Mouse (Mus musculus) cerebellum, adult 8-10 months (tissue): ENCODE results near the gene Fbxo41.

Experiments
- DNase-seq: peaks from one replicate; pipeline ENCODE4 v3.0.0; 2022

Gene Fbxo41

DNA sequence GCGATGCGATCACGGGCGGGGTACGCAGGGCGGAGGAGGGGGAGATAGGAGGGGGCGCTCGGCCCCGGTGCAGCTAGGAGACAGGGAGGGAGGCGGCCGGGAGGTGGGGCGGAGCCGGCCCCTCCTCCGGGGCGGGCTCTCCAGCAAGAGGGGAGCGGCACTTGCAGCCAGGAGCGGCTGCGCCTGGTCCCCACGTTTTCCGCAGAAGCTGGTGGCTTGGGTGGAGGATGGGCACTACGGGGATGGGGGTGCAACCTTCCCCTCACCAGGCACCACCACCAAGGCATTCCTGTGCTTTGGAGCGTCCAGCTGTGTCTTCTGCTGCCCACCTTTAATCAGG is at the start of gene Fbxo41:
TSS of gene Fbxo41 (minus strand) at position 84 of the 340 bp plus-strand sequence.
- DNase-seq: peak; percentile 69

DNA sequence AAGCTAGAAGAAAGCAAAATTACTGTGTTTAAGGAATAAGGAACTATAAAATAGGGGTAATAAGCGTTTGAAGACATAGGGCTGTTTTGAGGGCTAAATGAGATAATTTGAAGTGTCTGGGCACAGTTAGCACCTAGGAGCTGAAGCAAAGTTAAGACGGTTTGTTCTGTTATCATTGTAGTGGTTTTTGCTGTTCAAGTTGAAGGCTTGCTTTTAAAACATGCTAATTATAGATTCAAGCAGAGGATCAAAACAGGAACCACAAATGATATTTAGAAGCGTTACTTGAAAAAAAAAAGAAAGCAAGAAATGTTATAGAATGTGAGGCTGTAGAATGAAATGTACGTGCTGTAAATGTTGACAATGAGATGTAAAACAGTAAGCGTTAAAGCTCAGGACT is 44.8 kb upstream of the Fbxo41 start:
- no peak for DNase-seq

DNA sequence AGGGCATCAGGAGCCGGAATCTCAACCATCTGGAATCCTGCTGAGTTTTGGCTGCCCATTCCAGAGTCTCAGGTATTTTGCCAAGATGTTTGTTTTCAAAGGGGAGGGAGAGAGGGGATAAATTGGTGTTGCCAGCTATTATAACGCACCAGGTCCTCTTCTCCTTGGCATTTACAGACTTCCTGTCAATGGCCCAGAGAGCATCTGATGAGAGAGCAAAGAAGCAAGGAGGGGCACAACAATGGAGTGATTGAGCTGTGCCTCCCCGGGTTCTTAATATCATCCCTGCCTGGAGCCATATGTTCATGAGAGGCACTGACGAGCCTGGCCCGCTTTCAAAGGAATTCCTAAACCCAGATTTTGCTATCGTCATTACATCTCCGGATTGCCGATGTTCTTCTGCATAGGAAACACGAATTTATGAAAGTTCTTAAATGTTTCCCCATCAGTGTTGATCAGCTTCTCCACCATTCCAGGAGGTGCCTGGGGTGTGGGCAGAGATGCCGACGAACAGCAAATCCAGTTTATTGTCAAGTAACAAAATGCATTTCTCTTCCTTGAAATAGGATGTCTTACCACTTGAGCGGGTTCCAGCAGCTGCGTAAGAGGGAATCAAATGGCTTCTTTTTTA is 41.6 kb upstream of the Fbxo41 start:
- DNase-seq: peak; percentile 89

DNA sequence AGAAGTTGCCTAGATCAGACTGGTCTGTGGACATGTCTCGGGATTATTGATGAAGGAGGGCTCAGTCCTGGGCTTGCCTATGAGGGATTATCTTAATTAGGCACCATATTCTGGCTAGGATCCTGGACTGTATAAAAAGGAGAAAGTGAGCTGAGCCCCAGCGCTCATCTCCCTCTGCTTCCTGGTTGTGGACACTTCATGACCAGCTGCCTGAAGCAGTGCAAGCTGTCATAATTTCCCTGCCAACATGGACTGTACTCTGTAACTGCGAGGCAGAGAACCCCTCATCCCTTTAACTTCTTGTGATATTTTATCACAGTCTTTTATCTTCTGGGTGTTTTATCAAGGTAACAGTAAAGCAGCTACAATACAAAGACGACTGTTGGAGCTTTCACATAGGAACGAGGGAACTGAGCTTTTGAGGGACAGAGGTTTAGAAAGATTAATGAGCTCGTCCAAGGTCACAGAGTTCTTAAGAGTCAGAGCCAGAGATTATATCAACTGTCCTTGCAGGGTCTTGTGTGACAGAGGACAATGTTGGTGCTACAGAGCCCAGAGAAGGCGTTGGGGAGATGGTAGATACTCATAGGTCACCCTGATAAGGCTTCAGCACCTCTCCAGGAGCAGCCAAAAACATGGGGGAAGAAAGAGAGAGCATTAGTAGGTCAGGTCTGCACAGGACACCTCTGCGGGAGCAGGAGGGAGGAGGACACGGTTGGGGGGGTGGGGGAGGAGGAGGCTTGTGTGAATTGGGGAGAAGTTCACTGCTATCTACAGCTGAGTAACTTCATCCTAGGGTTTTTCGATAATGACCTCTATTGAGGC is 40.8 kb upstream of the Fbxo41 start:
- peak; percentile 55 for DNase-seq

DNA sequence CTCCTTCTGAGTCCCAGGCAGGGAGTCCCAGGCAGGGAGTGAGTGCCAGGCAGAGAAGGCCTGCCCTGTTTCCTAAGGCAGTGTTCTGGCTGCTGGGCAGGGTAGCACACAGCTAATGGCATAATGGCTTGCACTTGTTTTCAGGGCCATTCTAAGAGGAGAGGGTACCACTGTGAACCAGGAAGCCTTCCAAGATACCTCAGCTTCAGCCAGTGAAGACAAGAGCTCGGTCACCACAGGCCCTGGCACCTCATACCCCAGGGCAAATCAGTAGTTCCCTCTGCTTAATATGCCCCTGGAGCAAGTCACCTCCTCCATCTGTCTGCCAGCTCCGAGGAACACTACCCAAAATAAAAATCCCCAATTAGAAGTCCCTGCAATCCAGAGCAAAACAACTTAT is 20.0 kb upstream of the Fbxo41 start:
- DNase-seq: peak; percentile 42

DNA sequence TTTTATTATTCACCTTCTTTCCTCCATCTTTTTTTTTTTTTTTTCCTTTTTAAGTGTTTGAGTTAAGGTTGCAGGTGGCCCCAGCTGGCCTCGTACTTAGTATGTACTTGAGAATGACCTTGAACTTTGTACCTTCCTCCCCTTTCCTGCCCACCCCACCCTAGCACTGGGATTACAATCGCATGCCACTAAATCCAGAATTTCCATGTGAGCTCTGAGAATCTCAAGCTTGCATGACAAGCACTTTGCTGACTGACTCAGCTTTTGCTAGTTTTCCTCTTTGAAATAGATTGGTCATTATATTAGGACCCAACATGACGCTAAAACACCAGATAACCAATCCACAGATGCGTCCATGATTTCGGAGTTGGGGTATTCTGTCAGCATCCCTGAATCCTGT is 19.2 kb upstream of the Fbxo41 start:
- DNase-seq: no peak

DNA sequence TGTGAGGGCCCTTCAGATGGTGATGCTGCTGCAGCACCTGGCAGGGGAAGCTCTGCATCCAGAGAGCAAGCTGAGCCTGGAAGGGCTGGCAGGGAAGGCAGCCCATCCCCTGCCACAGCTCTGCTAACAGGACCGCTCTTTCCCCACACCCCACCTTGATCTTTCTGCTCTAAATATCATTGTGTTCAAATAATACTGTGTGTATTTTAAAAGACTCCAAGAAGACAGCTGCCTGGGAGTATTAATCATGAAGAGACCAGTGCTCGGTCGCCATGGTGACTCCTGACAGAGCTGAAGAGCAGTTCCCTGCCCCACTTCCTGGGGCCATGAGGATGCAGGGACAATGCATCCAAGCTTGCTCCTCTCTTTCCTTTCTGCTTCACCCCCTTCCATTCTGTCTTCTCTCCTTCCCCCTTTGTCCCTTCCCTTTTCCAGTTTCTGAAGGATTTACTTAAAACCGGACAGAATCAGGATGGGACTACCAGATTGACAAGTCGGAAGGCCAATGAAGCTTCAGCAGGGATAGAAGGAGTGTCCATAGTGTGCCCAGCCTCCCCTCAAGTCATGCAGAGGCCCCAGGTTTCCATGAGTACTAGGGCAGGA is 15.4 kb upstream of the Fbxo41 start:
- no peak for DNase-seq

DNA sequence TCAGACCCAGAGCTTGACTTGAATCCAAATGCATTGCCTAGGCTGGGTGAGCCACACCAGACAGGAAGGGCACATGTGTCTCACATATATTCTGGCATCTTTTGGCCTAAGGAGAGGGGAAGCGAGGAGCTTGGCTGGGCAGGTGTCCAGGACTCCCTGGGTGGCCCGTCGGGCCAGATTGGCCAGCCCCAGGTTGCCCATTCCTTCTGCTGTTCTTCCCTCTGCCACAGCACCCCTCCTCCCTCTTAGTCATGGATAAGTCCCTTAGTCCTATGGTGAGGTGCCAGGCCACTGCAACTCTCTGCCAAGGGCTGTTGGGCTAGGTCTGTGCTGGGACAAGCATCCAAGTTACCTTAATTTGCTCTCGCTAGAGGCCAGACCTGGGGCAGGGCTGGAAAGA is 13.1 kb upstream of the Fbxo41 start:
- DNase-seq: peak; percentile 96

DNA sequence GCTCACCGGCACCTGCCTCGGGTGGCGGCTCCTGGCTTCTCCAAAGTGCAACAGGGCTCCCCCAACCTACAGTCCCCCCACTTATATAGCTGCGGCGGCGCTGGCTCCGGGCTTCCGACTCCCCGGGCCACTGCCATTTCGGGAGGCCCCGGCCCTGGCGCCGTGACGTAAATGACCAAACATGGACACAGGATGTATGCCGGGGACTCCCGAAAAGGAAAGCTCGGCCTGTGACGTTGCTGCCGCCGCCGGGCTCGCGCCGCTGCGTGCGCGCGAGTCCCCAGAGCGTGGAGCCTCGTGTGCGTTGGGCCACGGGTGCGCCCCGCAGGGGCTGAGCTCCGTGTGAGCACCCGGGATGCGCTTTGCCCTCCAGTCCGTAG is 10.7 kb upstream of the Fbxo41 start, which contains the start of gene Egr4:
TSS of gene Egr4 (minus strand) at position 59 of the 380 bp plus-strand sequence.
- peak; percentile 87 for DNase-seq

DNA sequence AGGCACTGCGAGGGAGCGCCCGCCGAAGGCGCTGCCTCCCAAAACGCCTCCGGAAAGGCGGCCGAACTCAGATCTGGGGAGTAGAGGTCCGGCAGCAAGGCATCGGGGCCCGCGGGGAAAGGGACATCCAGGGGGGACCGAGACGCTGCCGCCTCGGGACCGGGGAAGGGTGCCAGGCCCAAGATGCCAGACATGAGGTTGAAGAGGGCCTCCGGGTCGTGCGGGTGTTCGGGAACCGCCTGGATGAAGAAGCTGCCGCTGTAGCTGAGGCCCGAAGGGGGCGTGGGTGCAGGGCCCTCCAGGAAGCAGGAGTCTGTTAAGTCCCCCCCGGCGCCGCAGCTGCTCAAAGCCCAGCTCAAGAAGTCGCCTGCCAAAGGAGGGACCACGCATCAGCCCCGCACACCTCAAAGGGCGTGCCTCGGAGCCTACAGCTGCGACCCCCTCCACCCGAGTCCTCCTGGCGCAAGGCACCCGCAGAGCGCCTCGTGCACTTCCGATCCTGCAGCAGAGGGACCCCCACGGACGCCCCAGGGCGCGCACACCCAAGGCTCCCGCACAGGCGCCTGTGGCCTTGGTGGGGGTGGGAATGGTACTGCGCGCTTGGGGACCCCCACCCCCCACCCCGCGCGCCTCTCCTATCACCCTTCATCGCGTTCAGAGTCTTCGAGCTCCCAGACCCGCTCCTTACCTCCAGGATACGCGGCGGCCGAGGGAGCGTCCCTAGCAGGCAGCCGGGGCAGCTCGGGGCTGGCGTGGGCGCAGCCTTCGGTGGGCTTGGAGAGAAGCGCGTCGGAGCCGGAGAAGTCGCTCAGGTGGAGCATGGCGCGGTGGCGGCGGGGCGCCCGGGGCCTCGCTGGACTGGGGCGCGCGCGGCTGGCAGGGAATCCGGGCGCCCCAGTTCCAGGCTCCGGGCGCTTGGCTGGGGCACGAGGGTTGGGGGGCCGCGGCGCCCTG is 10.1 kb upstream of the Fbxo41 start:
- DNase-seq: peak; percentile 52

DNA sequence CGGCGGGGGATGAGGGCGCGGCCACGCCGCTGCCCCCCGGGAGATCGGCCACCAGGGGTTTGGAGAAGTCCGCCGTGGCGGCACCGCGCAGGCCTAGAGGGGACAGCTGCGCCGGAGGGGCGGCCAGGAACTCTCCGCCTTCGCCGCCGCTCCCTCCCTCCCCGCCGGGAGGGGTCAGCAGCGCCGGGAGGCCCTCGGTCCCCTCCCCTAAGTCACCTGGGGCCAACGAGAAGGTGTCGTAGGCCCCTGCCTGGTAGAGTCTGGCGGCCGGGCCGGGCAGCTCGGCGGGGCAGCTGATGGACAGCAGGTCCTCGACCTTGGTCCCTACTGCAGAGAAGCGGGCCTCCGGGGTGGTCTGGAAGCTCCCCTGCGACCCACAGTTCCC is 9.3 kb upstream of the Fbxo41 start:
- DNase-seq: peak; percentile 42

DNA sequence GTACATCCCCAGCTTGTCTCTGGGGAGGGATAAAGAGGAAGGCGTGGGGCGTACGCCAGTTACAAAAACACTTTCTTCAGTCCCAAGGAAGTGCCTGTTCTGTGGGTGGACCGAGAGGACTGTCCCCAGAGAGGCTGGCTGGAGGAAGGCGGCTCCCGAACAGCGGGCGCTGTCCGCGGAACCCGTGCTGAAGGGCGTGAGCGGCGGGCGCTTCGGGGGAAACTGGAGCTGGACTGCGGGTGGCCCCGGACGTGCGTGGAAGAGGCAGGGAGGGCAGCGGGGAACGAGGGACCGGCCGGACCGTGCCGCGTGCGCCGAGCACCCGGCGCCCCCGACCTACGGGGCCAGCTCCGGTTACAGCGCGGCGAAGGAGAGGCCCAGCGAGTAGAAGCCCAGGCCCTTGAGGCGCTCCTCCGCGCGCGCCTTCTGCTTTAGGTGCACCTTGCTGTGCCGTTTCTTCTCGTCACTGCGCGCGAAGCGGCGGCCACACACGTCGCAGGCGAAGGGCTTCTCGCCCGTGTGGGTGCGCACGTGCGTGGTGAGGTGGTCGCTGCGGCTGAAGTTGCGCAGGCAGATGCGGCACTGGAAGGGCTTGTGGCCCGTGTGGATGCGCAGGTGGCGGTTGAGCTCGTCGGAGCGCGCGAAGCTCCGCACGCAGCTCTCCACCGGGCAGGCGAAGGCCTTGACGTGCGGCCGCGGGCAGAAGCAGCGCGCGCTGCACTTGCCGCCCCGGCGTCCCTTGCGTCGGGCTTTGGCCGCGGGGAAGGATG is 8.7 kb upstream of the Fbxo41 start:
- DNase-seq: no peak

DNA sequence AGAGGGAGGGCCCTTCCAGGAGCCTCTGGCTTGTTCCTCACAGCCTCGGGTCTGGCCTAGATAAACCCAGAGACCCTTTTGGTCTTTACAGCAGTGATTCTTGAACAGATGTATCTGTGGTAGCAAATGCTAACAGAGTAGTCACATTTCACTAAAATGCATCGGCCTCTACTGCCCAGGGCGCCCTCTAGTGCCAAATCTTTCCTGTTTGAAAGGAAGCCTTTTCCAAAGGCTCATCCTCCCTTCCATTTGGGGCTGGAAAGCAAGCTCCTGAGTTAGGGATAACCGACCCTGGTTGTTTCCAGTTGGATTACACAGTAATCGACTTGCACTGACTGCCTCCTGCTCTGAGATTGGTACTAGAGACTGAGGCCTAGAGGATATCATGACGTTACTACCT is 7.7 kb upstream of the Fbxo41 start:
- peak; percentile 81 for DNase-seq

DNA sequence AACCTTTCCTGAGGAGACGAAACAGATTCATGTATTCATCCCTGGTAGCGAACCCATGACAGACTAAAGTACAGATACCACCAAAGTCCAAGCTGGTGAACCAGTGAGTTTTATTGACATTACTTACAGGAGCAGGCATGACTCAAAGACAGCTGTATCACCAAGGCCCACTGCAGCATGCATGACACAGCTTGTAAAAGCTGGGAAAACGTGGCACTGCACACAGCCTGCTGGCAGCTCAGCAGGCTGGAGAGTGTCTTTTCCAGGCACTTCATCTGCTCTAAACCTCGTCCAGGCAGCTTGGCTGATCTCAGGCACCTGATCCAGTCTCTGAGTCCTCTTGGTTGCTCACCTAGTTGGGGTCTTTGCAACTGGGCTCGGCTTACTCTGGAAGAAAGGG is 5.8 kb upstream of the Fbxo41 start:
- no peak for DNase-seq

DNA sequence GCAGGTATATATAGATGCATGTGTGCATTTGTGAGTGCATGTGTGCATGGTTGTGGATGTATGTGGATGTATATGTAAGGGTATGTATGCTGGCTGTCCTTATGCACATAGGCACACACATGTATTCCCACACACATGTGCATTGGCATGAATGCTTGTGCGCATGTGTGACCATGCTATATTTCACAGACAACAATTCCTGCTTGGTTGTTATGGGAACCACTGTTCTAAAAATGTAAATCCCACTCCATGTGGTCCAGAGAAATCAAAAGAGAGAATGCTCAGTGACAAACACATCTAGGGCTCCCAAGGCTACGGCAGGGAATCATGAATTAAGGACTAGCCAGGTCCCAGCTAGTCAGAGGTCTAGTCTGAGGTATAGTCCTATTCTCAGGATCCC is 2.1 kb upstream of the Fbxo41 start:
- DNase-seq: no peak

DNA sequence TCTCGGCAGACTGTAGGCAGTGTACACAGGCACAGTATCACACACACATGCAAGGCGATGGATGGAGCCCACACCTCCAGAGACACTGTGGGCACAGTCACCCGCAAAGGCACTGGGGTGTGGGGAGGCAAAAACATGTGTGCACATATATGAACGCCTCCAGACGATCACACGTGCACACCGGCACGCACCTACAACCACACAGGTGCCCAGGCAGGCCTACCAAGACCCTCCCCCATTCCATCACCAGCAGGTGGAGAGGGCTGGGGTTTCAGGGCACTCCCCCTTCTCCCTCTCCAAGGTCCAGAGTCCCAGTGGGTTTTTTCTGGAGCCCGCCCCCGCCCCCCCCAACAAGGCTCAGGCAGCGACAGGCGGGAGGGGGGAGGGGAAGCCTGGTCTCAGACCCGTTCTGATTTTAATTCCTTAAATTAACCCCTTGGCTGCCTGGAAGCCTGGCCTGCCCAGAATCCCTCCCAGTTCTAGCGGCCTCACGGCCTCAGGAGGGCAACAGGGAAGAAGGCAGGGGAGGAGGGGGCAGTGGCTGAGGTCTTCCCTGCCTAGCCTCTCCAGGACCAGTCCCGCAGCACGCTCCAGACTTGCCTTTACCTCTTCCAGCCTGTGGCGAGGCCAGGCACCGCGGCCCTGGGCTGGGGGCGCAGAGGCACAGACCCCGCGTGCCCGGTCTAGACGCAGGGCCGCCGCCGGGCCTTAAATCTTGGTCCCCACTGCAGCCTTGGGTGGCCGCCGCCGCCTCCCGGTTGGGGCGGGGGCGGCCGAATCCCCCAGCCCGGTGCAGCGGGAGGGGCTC is 487 bp downstream of the Fbxo41 start:
- peak; percentile 43 for DNase-seq

DNA sequence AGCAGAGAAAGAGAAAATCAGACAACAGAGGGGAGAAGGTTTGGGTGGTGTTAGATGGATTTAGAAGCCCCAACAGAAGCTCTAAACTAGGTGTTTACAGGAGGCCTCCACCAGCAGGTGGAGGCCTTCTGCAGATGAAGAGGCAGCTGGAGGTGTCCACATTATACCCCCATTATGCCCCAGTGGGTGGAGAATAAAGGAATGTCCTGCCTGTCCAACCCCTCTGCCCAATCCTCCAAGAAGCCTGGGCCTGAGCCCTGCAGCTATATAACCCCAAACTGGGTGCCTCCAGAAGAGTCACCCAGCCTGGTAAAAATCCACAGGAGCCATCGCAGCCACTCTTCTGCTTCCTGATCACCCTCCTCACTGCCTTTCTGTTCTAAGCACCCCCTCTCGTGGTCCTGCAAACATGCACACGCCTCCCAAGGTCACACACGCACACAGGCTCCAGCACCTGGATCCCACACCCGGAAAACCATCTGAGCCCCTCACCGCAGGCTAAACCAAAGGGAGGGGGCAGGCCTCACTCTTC is 1.2 kb downstream of the Fbxo41 start:
- DNase-seq: no peak

DNA sequence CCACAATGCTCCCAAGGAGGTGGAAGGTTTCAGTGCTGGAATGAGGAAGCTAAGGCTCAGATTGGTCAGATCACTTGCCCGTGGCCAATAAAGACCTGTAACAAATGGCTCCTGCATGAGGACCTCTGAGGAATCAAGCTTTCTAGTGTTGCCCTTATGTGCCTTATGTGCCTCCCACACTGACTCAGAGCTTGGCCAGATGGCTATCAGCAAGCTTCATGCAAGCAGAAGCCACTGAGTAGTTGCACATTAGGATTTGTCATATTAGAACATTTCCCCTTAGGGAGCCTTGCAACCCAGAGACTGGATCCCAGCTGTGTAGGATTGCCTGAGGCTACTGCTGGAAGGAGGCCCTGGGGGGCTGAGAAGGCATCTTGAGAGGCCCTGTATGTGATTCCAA is 2.4 kb downstream of the Fbxo41 start:
- DNase-seq: no peak

DNA sequence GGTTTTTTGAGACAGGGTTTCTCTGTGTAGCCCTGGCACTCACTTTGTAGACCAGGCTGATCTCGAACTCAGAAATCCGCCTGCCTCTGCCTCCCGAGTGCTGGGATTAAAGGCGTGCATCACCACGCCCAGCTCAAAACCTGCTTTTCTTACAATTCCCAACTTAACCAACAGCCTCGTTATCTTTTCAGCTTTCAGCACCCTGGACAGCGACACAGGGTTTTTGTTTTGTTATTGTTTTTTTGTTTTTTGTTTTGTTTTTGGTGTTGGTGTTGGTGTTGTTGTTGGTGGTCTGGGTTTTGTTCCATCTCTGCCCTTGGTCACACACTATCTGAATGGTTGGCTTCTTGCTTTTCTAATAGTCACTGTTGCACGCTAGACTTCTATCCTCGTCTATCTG is 4.6 kb downstream of the Fbxo41 start:
- no peak for DNase-seq

DNA sequence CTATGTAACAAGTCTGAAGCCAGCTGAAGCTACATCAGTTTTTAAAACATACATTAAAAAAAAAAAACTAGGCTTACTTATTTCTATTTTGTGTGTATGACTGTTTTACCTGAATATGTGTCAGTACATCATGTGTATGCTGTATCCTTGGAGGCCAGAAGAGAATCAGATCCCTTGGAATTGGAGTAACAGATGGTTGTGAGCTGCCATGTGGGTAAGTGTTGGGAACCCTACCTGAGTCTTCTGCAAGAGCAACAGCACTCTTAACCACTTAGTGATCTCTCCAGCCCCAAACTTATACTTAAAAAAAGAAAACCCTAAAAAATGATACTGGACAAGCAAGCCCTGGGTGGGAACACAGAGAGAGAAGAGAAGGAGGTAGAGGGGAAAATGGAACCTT is 5.8 kb downstream of the Fbxo41 start:
- DNase-seq: no peak

DNA sequence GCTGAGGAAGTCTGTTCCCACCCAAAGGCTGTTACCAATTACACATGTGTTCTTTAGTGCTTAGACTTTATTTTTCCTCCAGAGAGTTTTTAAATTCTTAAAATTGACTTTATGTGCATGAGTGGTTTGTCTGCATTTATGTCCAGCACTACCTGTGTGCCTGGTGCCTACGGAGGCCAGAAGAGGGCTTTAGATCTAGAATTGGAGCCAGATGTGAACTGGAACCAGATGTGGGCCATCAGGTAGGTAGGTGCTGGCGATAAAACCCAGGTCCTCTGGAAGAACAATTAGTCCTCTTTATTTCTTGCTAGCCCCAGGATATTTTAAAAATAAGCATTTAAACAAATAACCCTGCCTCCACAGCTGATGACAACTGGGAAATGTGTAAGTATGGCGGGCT is 11.2 kb downstream of the Fbxo41 start:
- no peak for DNase-seq
